Mouse (Mus musculus) G1E (cell line): ENCODE data around the gene Srp14. TPM values are rescaled to one million over a fixed set of nuclear protein-coding genes. Genes with fewer than 3 reads are reported as not detected.

Experiments
- ATAC-seq: 2 replicates; pipeline ENCODE4 v1.8.0; 2016; ENCODE audit warnings: mild to moderate bottlenecking; ENCODE audit not compliant: insufficient number of reproducible peaks, poor library complexity, low FRiP score, severe bottlenecking; ENCODE audit errors: extremely low read depth
- DNase-seq: peaks from one replicate; pipeline ENCODE4 v3.0.0; 2012; ENCODE audit warnings: low spot score
- H3K27me3 ChIP-seq: 2 replicates; pipeline ENCODE4 v1.6.1; 2012; ENCODE audit warnings: mild to moderate bottlenecking, low read length, inconsistent platforms; ENCODE audit not compliant: insufficient read depth
- H3K36me3 ChIP-seq: replicated peaks from 2 replicates; pipeline ENCODE3; 2012; ENCODE audit warnings: mild to moderate bottlenecking, inconsistent platforms
- H3K4me1 ChIP-seq: 2 replicates; pipeline ENCODE4 v1.6.1; 2012; ENCODE audit warnings: low read depth, low read length, inconsistent platforms, mixed read lengths; ENCODE audit not compliant: insufficient read depth
- H3K4me3 ChIP-seq: 2 replicates; pipeline ENCODE4 v1.5.1; 2012; ENCODE audit warnings: low read depth, mild to moderate bottlenecking, inconsistent platforms, low read length, moderate library complexity, mixed read lengths
- H3K9me3 ChIP-seq: replicated peaks from 2 replicates; pipeline ENCODE4 v1.6.1; 2012; ENCODE audit warnings: inconsistent platforms
- CTCF ChIP-seq: IDR thresholded peaks from 2 replicates; pipeline ENCODE4 v1.5.1; 2012; ENCODE audit warnings: low read depth, low read length, inconsistent platforms, mixed read lengths
- GATA1 ChIP-seq: IDR thresholded peaks from 2 replicates; pipeline ENCODE4 v1.6.1; 2012; ENCODE audit warnings: borderline replicate concordance, low read length, inconsistent platforms, mixed read lengths
- GATA2 ChIP-seq: IDR thresholded peaks from 2 replicates; pipeline ENCODE4 v1.6.1; 2012; ENCODE audit warnings: low read depth, low read length, inconsistent platforms, borderline replicate concordance
- POLR2AphosphoS5 ChIP-seq: IDR thresholded peaks from 2 replicates; pipeline ENCODE4 v1.6.1; 2012; ENCODE audit warnings: low read depth, low read length, inconsistent platforms; ENCODE audit not compliant: insufficient replicate concordance
- TAL1 ChIP-seq: conservative IDR thresholded peaks from 2 replicates; pipeline ENCODE4 v1.6.1; 2012; ENCODE audit warnings: low read depth, low read length, inconsistent platforms, mixed read lengths
- polyA plus RNA-seq: library from polyadenylated mRNA; stranded (reverse); fragments of >175 nt; gene quantifications from 2 replicates; pipeline ENCODE4 v1.2.3, GENCODE M21; 2012
- total RNA-seq, 2 experiments: library from RNA; stranded (forward) in 1 of 2; stranded (reverse) in 1 of 2; fragments of 200-1000 nt in 1 of 2; fragments of >200 nt in 1 of 2; fragmentation: Nextera tagmentation in 1 of 2; gene quantifications; 2 replicates each; pipeline ENCODE4 v1.2.3; 2014 to 2017

Gene Srp14
- total and polyA plus RNA-seq, 3 experiments, result 110 to 317 (median 121) TPM

GRCm38 (mm10) chr2:118512418-118513377, 33.2 kb upstream of the Srp14 start:
- Histone ChIP-seq H3K4me1 (0 out of 2 replicates have a peak, but pooled peaks cover 3% of the 10 kb centered on the region), H3K4me3 (no peak overlapping the region), H3K27me3 (peaks cover 15% of the 10 kb centered on the region), H3K36me3 (no peaks in the 10 kb centered on the region), H3K9me3 (no peaks in the 10 kb centered on the region)
- TF ChIP-seq GATA1 (no peak), TAL1 (no peak), CTCF (no peak), POLR2AphosphoS5 (no peak), GATA2 (no peak)
- no peak for DNase-seq
- ATAC-seq, result no peak

- H3K9me3 ChIP-seq, result no peaks in the 10 kb centered on the region
- peaks cover 15% of the 10 kb centered on the region for H3K27me3 ChIP-seq
- no peaks in the 10 kb centered on the region for H3K36me3 ChIP-seq
- TF ChIP-seq CTCF (no peak), POLR2AphosphoS5 (no peak), GATA1 (no peak), GATA2 (no peak), TAL1 (no peak)
- H3K4me3 ChIP-seq, result no peak overlapping the region
- H3K4me1 ChIP-seq, result 0 out of 2 replicates have a peak, but pooled peaks cover 3% of the 10 kb centered on the region
- ATAC-seq, result no peak
- DNase-seq, result no peak
Observed at GRCm38 (mm10) chr2:118511779-118512417, 32.4 kb upstream of the Srp14 start.

- 0 out of 2 replicates have a peak, but pooled peaks cover 3% of the 10 kb centered on the region for H3K4me1 ChIP-seq
- peaks cover 16% of the 10 kb centered on the region for H3K27me3 ChIP-seq
- no peak for ATAC-seq
- H3K36me3 ChIP-seq, result no peaks in the 10 kb centered on the region
- no peaks in the 10 kb centered on the region for H3K9me3 ChIP-seq
- TF ChIP-seq GATA2 (no peak), TAL1 (no peak), GATA1 (no peak), POLR2AphosphoS5 (no peak), CTCF (no peak)
- DNase-seq, result no peak
- H3K4me3 ChIP-seq, result no peak overlapping the region
Observed at GRCm38 (mm10) chr2:118510447-118511310, 31.2 kb upstream of the Srp14 start.

GRCm38 (mm10) chr2:118509688-118510446, 30.4 kb upstream of the Srp14 start:
- ATAC-seq (no peak), DNase-seq (no peak)
- no peak overlapping the region for H3K4me3 ChIP-seq
- no peaks in the 10 kb centered on the region for H3K9me3 ChIP-seq
- TF ChIP-seq GATA2 (no peak), POLR2AphosphoS5 (no peak), GATA1 (no peak), TAL1 (no peak), CTCF (no peak)
- H3K4me1 ChIP-seq, result 0 out of 2 replicates have a peak, but pooled peaks cover 3% of the 10 kb centered on the region
- no peaks in the 10 kb centered on the region for H3K36me3 ChIP-seq
- H3K27me3 ChIP-seq, result peaks cover 17% of the 10 kb centered on the region

- no peak for ATAC-seq
- H3K27me3 ChIP-seq, result peaks cover 19% of the 10 kb centered on the region
Observed at GRCm38 (mm10) chr2:118507126-118507525, 27.6 kb upstream of the Srp14 start.

More at GRCm38 (mm10) chr2:118507126-118507525, 27.6 kb upstream of the Srp14 start:
- DNase-seq, result no peak
- Histone ChIP-seq H3K36me3 (no peaks in the 10 kb centered on the region), H3K9me3 (no peaks in the 10 kb centered on the region), H3K4me3 (no peak overlapping the region), H3K4me1 (no peaks in the 10 kb centered on the region)
- TF ChIP-seq CTCF, result no peak
- TF ChIP-seq GATA2, result no peak
- no peak for TF ChIP-seq TAL1
- TF ChIP-seq POLR2AphosphoS5, result no peak
- no peak for TF ChIP-seq GATA1
